Mouse (Mus musculus): ENCODE data around the gene Pla2g1b.

Pla2g1b gene

GRCm38 (mm10) chr5:115522531-115522930 is 56.5 kb downstream of the Pla2g1b start:
- DNase-seq (ENCODE audit: low spot score): no peak

GRCm38 (mm10) chr5:115522981-115523499 is 57.0 kb downstream of the Pla2g1b start:
- no peak for DNase-seq (ENCODE audit: low spot score)

GRCm38 (mm10) chr5:115523971-115524370 is 57.9 kb downstream of the Pla2g1b start:
- no peak for DNase-seq (ENCODE audit: low spot score)
